Mouse (Mus musculus) urinary bladder, adult 18-20 months (tissue): ENCODE measurements around the gene Cfap73.

ENCODE experiments used
- DNase-seq, 2 experiments: peaks; one replicate each; pipeline ENCODE4 v3.0.0; 2022; ENCODE audit warnings: low spot score in 2 of 2, mixed read lengths in 2 of 2

The Cfap73 gene

GRCm38 (mm10) chr5:120647814-120648491 is 13.9 kb upstream of the Cfap73 start:
- DNase-seq: no peak

DNA sequence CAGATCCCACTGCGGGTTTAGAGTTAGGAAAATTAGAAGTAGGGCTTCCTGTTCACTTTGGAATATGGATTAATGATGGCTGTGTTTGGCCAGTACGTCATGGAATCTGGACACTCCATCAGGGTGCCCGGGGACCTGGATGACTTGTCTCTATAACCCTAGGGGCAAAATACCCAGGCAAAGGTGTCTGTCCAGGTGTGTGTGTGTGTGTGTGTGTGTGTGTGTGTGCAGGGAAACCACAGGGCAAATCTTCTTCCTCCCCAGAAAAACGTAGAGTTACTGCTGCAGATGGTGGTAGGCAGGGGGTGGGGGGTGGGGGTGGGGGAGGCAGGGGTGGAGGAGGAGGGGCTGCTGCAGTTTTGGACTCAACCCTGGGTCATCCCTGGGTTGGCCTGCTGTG is 13.3 kb upstream of the Cfap73 start:
- no peak for DNase-seq

- DNase-seq: no peak
Measured at GRCm38 (mm10) chr5:120645851-120646250, 11.8 kb upstream of the Cfap73 start.

GRCm38 (mm10) chr5:120644227-120644626 is 10.2 kb upstream of the Cfap73 start:
- DNase-seq: no peak

DNA sequence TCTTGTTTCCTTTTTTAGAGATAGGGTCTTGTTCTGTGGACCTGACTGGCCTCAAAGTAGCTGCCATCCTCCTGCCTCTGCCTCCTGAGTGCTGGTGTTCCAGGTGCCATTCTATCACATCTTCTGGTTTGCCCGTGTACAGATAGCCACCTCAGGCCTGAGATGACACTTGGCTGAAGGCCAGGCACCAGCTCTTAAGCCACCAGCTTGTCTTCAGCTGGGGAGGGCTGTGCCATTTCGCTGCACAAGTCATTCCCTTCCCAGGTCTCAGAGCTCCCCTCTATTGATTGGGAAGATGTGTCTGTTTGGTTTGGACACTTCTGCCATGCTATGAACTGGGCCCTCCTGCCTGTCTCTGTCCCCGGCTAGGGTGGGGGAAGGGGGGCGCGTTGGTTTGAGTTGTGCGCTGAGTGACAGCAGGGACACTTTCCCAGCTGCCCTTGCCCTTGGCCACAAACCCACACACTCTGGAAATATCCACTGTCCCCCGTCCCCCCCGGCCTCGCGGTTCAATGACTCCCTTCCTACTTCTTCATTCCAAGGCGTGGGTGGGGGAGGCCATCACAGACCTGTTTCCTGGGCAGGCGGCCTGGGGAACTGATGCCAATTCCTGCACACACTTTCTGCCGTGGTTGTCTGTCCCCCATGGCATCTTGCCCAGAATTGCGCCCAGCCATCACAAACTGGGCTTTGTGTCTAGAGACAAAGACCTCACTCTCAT is 9.5 kb upstream of the Cfap73 start:
- no peak for DNase-seq

- DNase-seq: no peak
Measured at GRCm38 (mm10) chr5:120640094-120640493, 6.1 kb upstream of the Cfap73 start.

GRCm38 (mm10) chr5:120635633-120636032 is 1.6 kb upstream of the Cfap73 start:
- DNase-seq: no peak

DNA sequence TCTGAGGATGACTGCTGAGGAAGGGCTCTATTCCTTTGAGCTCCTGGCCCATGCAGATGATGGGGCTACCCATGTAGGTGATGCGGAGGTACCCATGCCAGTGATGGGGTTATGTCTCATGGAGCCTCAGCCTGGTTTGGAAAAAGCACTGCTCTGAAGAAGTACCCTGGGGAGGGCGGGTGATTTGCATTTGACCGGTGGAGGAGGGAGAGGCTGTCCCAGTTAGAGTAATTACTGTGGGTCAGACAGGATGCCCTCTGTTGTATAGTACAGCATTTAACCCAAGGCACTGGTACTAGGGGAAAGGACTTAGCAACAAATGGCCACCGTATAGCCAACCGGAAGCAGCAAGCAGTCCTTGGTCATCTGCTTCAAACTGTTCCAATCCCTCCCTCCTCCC is 825 bp upstream of the Cfap73 start:
- DNase-seq: no peak

- no peak for DNase-seq
Measured at GRCm38 (mm10) chr5:120631892-120632291, 2.1 kb downstream of the Cfap73 start.

- no peak for DNase-seq
Measured at GRCm38 (mm10) chr5:120631128-120631527, 2.9 kb downstream of the Cfap73 start.

- DNase-seq: no peak
Measured at GRCm38 (mm10) chr5:120628624-120629023, 5.4 kb downstream of the Cfap73 start.

- DNase-seq: no peak
Measured at GRCm38 (mm10) chr5:120627515-120628300, 6.3 kb downstream of the Cfap73 start.

DNA sequence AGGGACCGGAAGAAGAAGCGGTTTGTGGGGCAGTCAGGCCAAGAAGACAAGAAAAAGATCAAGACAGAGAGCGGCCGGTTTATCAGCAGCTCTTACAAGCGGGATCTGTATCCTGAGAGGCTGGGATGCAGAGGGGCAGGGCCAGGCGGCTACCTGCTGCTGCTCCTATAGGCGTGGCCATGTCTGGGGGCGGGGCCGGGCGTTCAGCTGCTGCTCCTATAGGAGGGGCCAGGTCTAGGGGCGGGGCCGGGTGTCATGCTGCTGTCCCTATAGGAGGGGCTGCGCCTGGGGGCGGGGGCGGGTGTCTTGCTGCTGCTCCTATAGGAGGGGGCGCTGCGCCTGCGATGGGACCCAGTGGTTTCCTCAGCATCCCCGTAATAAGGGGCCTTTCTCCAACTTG is 7.6 kb downstream of the Cfap73 start:
- DNase-seq: no peak

GRCm38 (mm10) chr5:120624427-120624826 is 9.6 kb downstream of the Cfap73 start:
- DNase-seq: no peak

- DNase-seq: no peak
Measured at GRCm38 (mm10) chr5:120622198-120622851, 11.7 kb downstream of the Cfap73 start.

GRCm38 (mm10) chr5:120621846-120622197 is 12.2 kb downstream of the Cfap73 start:
- DNase-seq: no peak

DNA sequence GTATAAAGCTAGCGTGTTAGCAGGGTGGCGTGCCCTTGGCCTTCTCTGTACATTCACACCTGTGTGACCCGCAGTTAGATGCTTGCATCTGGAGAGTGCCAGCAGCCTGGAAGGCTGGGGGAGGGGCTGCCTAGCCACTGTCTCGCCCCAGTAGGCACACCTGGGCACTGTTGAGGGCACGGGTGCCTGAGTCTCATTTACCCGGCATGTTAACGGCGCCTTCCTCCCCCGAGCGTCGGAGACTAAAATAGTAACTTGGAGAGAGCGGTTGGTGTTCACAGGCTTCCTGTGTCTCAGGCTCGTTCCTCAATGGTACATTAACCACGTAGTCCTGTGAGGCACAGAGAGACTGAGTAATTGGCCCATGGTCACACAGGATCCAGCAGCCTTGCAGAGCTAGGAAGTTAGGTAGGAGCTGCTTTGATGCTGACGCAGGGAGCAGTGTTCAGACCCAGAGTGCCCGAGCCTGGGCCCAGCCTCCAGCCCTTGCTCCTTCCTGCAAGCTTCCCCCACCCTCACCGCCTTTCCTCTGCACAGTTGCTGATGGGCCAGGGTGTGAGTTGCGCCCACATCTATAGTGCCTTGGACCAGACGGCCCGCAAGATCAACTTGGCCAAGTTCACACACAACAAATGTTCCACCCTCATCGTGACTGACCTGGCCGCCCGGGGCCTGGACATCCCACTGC is 12.8 kb downstream of the Cfap73 start:
- DNase-seq: no peak

GRCm38 (mm10) chr5:120620375-120621077 is 13.5 kb downstream of the Cfap73 start:
- peak; percentile 50 to 65 for DNase-seq

DNA sequence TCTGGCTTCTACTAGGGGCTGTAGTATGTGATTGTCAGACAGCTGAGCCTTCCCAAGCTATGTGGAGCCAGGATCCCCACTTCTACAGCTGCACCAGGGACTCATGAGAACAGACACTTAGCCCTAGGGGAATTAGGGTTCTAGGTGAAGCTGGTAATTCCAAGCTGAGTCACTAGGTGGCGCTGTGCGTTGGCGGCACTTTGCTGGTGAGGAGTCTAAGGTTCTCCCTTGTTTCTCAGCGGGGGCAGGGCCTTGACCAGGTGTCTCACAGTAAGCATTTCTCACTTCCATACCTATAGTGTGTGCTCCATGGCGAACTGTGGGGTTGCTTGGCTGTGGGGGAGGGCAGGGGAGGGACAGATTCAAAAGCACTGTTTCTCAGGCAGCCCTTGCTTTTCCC is 14.8 kb downstream of the Cfap73 start:
- peak in 1 of 2 experiments; percentile 35 for DNase-seq

- DNase-seq: no peak
Measured at GRCm38 (mm10) chr5:120618778-120619177, 15.3 kb downstream of the Cfap73 start.

DNA sequence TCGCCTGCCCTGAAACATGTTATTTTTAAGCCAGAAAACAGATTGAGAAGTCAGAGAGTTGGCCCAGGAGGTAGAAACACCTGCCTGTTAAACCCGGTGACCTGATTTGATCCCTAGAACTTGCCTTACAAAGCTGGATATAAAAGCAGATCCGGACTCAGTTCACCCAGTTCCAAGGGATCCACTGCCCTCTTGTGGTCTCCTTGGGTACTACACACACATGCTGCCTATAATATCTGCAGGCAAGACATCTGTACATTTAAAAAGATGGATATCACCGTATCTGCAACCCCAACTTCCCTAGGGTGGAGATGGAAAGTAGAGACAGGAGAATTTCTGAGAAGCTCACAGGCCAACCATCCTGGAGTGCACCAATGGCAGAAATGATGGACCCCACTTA is 18.1 kb downstream of the Cfap73 start:
- DNase-seq: no peak
